Mouse (Mus musculus) embryonic facial prominence, embryonic 15.5 days (tissue): ENCODE measurements around the gene Ssbp3. TPM values are rescaled to one million over a fixed set of nuclear protein-coding genes. Genes with fewer than 3 reads are reported as not detected.
A peak's percentile ranks its signal among the peaks of the same experiment; 100 is the strongest.

Source experiments
- ATAC-seq: fragments of 200-750 bp; cut with Nextera tagmentation; 2 replicates; pipeline ENCODE4 v1.8.0; 2017; ENCODE audit warnings: low read depth, moderate TSS enrichment; ENCODE audit not compliant: insufficient number of reproducible peaks, low FRiP score, low TSS enrichment
- H3K27ac ChIP-seq: fragments of 300-500 bp; sonication (generic); replicated peaks from 2 replicates; pipeline ENCODE4 v1.5.1; 2015; ENCODE audit warnings: mild to moderate bottlenecking, inconsistent platforms
- H3K27me3 ChIP-seq: fragments of 300-500 bp; sonication (generic); 2 replicates; pipeline ENCODE4 v1.6.1; 2015; ENCODE audit warnings: inconsistent platforms
- H3K36me3 ChIP-seq: fragments of 300-500 bp; sonication (generic); 2 replicates; pipeline ENCODE4 v1.6.1; 2015; ENCODE audit warnings: mild to moderate bottlenecking, inconsistent platforms
- H3K4me1 ChIP-seq: fragments of 300-500 bp; sonication (generic); 2 replicates; pipeline ENCODE4 v1.6.1; 2015; ENCODE audit warnings: inconsistent platforms
- H3K4me2 ChIP-seq: fragments of 300-500 bp; sonication (generic); replicated peaks from 2 replicates; pipeline ENCODE4 v1.6.1; 2015; ENCODE audit warnings: mild to moderate bottlenecking, inconsistent platforms
- H3K4me3 ChIP-seq: fragments of 300-500 bp; sonication (generic); replicated peaks from 2 replicates; pipeline ENCODE4 v1.5.1; 2015; ENCODE audit warnings: mild to moderate bottlenecking, inconsistent platforms
- H3K9ac ChIP-seq: fragments of 300-500 bp; sonication (generic); 2 replicates; pipeline ENCODE4 v1.6.1; 2015; ENCODE audit warnings: inconsistent platforms
- H3K9me3 ChIP-seq: fragments of 300-500 bp; sonication (generic); replicated peaks from 2 replicates; pipeline ENCODE4 v1.6.1; 2016; ENCODE audit warnings: inconsistent platforms
- WGBS: fragments of 180-500 bp; shearing (Covaris S2); methylation state at CpG from one replicate; pipeline ENCODE4 v1.1.7; 2015; 5-methylcytosine and 5-hydroxymethylcytosine counted together
- polyA plus RNA-seq: library from polyadenylated mRNA; unstranded; fragments of >200 nt; fragmentation: Nextera tagmentation; extraction: Ambion mirVana; gene quantifications from 2 replicates; pipeline ENCODE4 v1.2.1, GENCODE M21; 2015

The Ssbp3 gene
- polyA plus RNA-seq, 1 experiment from 2014 or later = 136 TPM

- no peak overlapping the region for H3K4me2 ChIP-seq
- WGBS = 61% methylated on average over 9 of the region's 9 CpGs
- peaks cover 87% of the 10 kb centered on the region for H3K36me3 ChIP-seq
- no peaks in the 10 kb centered on the region for H3K9me3 ChIP-seq
- H3K4me1 ChIP-seq = peaks cover 51% of the 10 kb centered on the region
- ATAC-seq = no peak
- H3K27ac ChIP-seq = 0 out of 2 replicates have a peak overlapping the region, but pooled peaks have one; percentile 51
- H3K9ac ChIP-seq = no peak overlapping the region
- no peak overlapping the region for H3K4me3 ChIP-seq
- H3K27me3 ChIP-seq = no peaks in the 10 kb centered on the region
These were observed 11.2 kb downstream of the Ssbp3 start for GRCm38 (mm10) chr4:106921375-106922336.

- no peak for ATAC-seq
These were observed 12.4 kb downstream of the Ssbp3 start for GRCm38 (mm10) chr4:106922919-106923318.

GRCm38 (mm10) chr4:106924175-106924574 lies 13.7 kb downstream of the Ssbp3 start:
- peaks cover 60% of the 10 kb centered on the region for H3K4me1 ChIP-seq
- 83% methylated on average over 4 of the region's 4 CpGs for WGBS
- H3K36me3 ChIP-seq = peaks cover 83% of the 10 kb centered on the region

More at GRCm38 (mm10) chr4:106922919-106923318, 12.4 kb downstream of the Ssbp3 start:
- Histone ChIP-seq H3K27me3 (no peaks in the 10 kb centered on the region), H3K27ac (no peak overlapping the region), H3K36me3 (peaks cover 78% of the 10 kb centered on the region), H3K4me3 (no peak overlapping the region), H3K4me1 (peaks cover 55% of the 10 kb centered on the region), H3K9me3 (no peaks in the 10 kb centered on the region), H3K4me2 (no peak overlapping the region), H3K9ac (0 out of 2 replicates have a peak overlapping the region, but pooled peaks have one; percentile 1)
- 85% methylated on average over 3 of the region's 3 CpGs for WGBS

DNA sequence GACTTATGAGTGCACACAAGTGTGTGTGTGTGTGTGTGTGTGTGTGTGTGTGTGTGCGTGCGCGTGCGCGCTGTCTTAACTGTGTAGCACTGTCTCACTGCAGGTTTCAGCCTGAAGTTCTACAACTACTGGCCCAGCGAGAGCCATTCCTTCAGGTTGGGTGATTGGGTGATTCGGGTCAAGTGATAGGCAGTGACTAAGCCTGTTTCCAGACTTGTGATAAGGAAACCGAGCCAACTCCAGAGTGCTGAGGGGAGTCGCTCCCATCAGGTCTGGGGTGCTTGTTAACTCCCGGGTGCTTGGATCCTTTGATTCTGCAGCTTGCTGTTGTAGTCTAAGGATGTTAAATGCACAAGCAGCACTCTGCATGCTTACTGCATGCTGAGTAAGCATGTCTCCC lies 14.4 kb downstream of the Ssbp3 start:
- H3K27me3 ChIP-seq = no peaks in the 10 kb centered on the region
- H3K36me3 ChIP-seq = peaks cover 81% of the 10 kb centered on the region
- H3K4me1 ChIP-seq = peaks cover 54% of the 10 kb centered on the region
- WGBS = 84% methylated on average over 10 of the region's 10 CpGs
- no peak overlapping the region for H3K9ac ChIP-seq
- ATAC-seq = no peak
- H3K4me2 ChIP-seq = no peak overlapping the region
- no peaks in the 10 kb centered on the region for H3K9me3 ChIP-seq
- no peak overlapping the region for H3K4me3 ChIP-seq
- no peak overlapping the region for H3K27ac ChIP-seq

More at GRCm38 (mm10) chr4:106924175-106924574, 13.7 kb downstream of the Ssbp3 start:
- Histone ChIP-seq H3K27ac (no peak overlapping the region), H3K27me3 (no peaks in the 10 kb centered on the region), H3K9me3 (no peaks in the 10 kb centered on the region), H3K4me2 (no peak overlapping the region), H3K9ac (no peak overlapping the region), H3K4me3 (no peak overlapping the region)
- ATAC-seq = no peak

DNA sequence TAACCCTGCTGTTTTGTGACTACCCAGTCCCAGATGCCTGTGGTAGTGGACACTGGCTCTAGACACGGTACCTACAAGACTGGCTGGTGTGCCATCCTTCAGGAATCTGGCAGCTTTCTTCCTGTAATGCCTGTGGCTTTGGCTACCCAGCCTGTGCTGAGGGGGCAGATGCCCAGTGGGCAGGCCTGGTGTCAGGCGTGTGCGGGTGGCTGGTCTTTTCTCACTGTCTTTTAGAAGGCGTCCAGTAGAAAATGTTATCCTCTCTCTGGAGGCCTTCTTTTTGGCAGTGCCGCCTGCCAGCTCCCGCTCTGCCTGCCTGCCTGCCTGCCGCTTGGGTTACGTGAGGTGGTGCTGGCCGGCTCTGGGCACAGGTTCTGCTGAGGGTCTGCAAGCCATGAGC lies 15.9 kb downstream of the Ssbp3 start:
- Histone ChIP-seq H3K9ac (no peak overlapping the region), H3K4me3 (no peak overlapping the region), H3K4me1 (peaks cover 39% of the 10 kb centered on the region), H3K4me2 (no peak overlapping the region), H3K36me3 (peaks cover 76% of the 10 kb centered on the region), H3K27me3 (no peaks in the 10 kb centered on the region), H3K27ac (no peak overlapping the region), H3K9me3 (no peaks in the 10 kb centered on the region)
- 85% methylated on average over 9 of the region's 9 CpGs for WGBS
- ATAC-seq = no peak

DNA sequence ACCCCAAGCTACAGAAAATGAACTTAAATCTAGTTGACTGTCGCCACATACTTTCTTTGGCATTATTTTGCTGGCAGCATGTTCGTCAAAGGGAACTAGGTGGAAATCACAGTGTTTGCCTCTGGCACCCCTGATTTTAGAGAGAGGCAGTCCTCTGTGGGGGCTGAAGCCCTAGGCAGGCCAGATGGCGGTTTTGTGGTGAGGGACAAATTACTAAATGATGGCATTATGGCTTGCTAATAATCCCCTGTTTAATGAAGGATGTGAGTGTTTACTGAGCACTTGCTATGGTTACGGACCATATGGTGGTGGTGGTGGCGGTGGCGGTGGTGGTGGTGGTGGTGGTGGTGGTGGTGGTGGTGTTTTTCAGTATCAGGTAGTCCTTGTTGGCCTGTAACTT lies 16.5 kb downstream of the Ssbp3 start:
- no peak overlapping the region for H3K4me2 ChIP-seq
- peaks cover 77% of the 10 kb centered on the region for H3K36me3 ChIP-seq
- no peaks in the 10 kb centered on the region for H3K9me3 ChIP-seq
- 75% methylated on average over 6 of the region's 6 CpGs for WGBS
- H3K4me3 ChIP-seq = no peak overlapping the region
- no peaks in the 10 kb centered on the region for H3K27me3 ChIP-seq
- no peak overlapping the region for H3K27ac ChIP-seq
- H3K9ac ChIP-seq = no peak overlapping the region
- ATAC-seq = no peak
- peaks cover 36% of the 10 kb centered on the region for H3K4me1 ChIP-seq

GRCm38 (mm10) chr4:106928961-106929360 lies 18.5 kb downstream of the Ssbp3 start:
- ATAC-seq = no peak
- Histone ChIP-seq H3K4me3 (no peak overlapping the region), H3K36me3 (peaks cover 74% of the 10 kb centered on the region), H3K27me3 (no peaks in the 10 kb centered on the region), H3K9me3 (no peaks in the 10 kb centered on the region), H3K4me2 (no peak overlapping the region), H3K27ac (no peak overlapping the region), H3K9ac (no peak overlapping the region), H3K4me1 (peaks cover 44% of the 10 kb centered on the region)
- WGBS = 77% methylated on average over 7 of the region's 7 CpGs

DNA sequence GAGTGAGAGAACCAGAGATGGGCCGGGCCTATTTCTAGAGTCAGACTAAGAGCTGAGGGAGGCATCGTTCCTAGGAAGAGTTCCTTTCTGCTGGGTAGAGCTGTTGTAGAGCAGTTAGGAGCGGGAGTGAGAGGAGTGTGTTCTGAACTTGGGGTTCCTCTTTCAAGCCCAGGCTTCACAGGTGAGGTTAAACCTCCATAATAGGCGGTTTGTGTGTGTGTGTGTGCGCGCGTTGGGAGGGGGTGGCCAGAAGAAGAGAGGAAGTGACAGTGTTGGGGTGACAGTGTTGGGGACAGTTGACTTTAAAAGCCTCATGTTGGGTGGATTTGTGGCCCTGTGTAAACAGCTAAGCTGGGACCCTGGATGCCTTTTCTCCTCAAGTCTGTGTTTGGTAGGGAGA lies 22.1 kb downstream of the Ssbp3 start:
- 83% methylated on average over 7 of the region's 7 CpGs for WGBS
- Histone ChIP-seq H3K4me2 (no peak overlapping the region), H3K9me3 (no peaks in the 10 kb centered on the region), H3K36me3 (peaks cover 55% of the 10 kb centered on the region), H3K27me3 (no peaks in the 10 kb centered on the region), H3K27ac (no peak overlapping the region), H3K4me1 (peaks cover 59% of the 10 kb centered on the region), H3K9ac (no peak overlapping the region), H3K4me3 (no peak overlapping the region)
- no peak for ATAC-seq

GRCm38 (mm10) chr4:106933813-106934482 lies 23.4 kb downstream of the Ssbp3 start:
- H3K4me3 ChIP-seq = no peak overlapping the region
- no peak overlapping the region for H3K9ac ChIP-seq
- H3K36me3 ChIP-seq = peaks cover 47% of the 10 kb centered on the region
- H3K4me1 ChIP-seq = peaks cover 64% of the 10 kb centered on the region
- H3K9me3 ChIP-seq = no peaks in the 10 kb centered on the region
- WGBS = 71% methylated on average over 9 of the region's 9 CpGs
- H3K27me3 ChIP-seq = no peaks in the 10 kb centered on the region
- no peak overlapping the region for H3K4me2 ChIP-seq
- no peak overlapping the region for H3K27ac ChIP-seq
- no peak for ATAC-seq

GRCm38 (mm10) chr4:106934931-106935582 lies 24.6 kb downstream of the Ssbp3 start:
- Histone ChIP-seq H3K9me3 (no peaks in the 10 kb centered on the region), H3K27ac (peak overlapping the region; percentile 17; the same call in 1 of the 2 replicates), H3K27me3 (no peaks in the 10 kb centered on the region), H3K4me2 (no peak overlapping the region), H3K36me3 (peaks cover 40% of the 10 kb centered on the region), H3K4me1 (peaks cover 73% of the 10 kb centered on the region), H3K4me3 (no peak overlapping the region), H3K9ac (no peak overlapping the region)
- no peak for ATAC-seq
- WGBS = 52% methylated on average over 12 of the region's 12 CpGs

GRCm38 (mm10) chr4:106935583-106935935 lies 25.1 kb downstream of the Ssbp3 start:
- 20% methylated on average over 2 of the region's 2 CpGs for WGBS

More at GRCm38 (mm10) chr4:106935583-106935935, 25.1 kb downstream of the Ssbp3 start:
- peaks cover 40% of the 10 kb centered on the region for H3K36me3 ChIP-seq
- H3K27ac ChIP-seq = peak overlapping the region; percentile 17; the same call in 1 of the 2 replicates
- no peaks in the 10 kb centered on the region for H3K9me3 ChIP-seq
- peaks cover 75% of the 10 kb centered on the region for H3K4me1 ChIP-seq
- H3K27me3 ChIP-seq = no peaks in the 10 kb centered on the region
- H3K4me2 ChIP-seq = no peak overlapping the region
- ATAC-seq = no peak
- no peak overlapping the region for H3K9ac ChIP-seq
- H3K4me3 ChIP-seq = no peak overlapping the region
